Mouse (Mus musculus) layer of hippocampus, postnatal 10 days (tissue): ENCODE data around the gene Dock2. TPM values are rescaled to one million over a fixed set of nuclear protein-coding genes. Genes with fewer than 3 reads are reported as not detected.

ENCODE experiments used
- DNase-seq, 2 experiments: peaks; one replicate each; pipeline ENCODE4 v3.0.0; 2021; ENCODE audit warnings: low spot score in 2 of 2
- total RNA-seq, 2 experiments: library from RNA; stranded (reverse); gene quantifications; 2 replicates each; pipeline ENCODE4 v1.2.3; 2021

Gene Dock2
- total RNA-seq, 2 experiments from 2014 or later = 3.3 to 3.5 TPM

DNA sequence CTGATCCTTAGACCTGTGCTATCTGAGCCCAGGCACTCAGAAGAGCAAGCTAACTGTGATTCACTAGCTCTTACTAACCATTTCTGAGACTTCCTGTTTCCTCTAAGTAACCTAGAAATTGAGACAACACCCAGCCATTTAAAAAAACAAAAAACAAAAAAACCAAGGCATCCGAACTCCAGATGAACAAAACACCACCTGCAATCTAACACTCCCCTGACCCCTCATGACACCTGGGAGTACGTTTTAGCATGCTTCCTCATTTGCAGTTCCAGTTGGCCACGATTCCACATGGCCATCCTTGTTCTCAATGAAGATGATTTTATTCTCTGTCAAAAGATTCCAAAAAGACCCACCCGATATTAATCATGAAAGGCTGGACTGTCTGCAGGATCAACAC lies 13.0 kb downstream of the Dock2 start:
- DNase-seq = no peak

DNA sequence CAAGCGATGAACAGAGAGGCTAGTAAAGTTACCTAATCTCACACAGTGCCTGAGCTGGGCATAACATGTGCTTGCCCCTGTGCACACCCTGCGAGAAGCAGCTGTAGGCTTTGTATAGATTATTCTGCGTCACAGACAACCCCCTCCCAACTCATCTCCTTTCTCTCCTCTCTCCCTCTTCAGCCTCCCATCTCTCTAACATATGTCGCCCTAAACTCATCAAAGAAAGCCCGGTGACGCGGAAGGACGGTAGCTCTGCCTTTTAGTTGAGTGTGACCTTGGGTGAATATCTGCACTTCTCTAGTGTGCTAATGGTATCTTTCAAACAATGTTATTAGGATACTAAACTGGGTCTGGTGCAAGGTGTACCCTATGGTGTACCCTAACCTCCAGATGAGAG lies 13.7 kb downstream of the Dock2 start:
- no peak for DNase-seq

DNA sequence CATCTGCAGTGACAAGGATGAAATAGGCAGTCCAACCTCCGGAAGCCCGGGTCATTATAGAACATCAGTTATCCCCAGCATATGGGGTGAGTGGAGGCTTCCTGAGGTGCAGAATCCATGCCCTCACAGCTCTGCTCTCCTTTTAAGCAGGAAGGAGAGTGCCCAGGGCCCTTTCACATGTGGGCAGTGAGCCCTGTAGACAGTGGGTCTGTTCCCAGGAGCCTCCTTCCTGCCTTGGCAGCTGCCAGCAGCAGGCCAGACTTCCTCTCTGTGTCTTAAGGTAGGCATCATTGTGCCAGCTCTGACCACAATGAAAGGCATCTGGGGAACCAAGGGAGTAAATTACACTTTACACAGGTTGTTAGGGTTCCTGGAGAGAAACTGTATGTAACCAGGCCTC lies 14.3 kb downstream of the Dock2 start:
- DNase-seq = no peak

DNA sequence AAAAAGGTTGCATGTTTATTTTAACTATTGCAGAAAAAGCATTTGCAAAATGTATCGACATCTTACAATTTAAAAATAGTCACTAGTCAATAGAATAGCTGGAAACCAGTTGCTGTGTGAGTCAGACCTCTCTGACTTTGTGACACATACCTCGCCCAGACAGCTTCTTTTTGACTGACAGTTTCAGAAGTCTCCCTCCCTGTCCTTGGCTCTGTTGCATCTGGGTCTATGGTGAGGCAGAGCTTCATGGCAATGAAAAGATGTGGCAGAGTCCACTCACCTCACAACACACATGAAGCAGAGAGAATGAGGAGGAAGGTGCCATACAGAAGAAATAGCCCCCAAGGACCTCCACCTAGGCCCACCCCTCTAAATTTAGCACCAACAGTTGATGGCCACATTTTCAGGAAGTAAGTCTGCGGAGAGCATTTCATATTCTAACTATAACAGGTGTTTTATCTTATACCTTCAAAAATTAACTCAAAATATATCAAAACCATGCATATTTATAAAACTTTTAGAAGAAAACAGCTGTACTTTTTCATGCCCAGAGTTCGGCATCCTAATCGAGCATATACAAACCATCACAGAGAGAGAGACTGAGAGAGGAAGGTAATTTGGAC lies 19.8 kb downstream of the Dock2 start:
- DNase-seq = no peak

DNA sequence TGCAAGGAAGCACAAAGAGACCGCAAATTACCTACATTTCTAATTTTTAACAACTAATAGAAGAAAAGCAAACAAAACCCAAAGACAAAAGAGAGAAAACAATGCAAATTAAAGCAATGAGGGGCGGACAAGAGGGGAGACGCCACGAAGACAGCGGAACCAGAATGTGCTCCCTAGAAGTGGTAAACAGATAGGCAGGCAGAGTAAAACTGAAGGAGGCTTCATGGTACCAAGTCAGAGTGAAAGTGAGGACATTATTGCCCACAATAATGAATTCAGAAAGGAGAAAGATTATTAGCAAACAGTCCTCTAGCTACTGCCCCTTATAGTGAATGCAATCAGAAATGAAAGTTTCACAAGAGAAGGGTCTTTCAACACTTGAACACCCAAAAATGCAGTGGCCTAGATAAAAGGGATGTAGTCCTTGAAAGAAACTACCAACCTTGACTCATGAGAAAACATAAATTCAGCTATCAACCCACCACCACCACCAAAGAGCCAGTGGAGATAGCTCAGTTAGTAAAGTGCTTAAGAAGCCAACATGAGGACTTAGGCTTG lies 21.0 kb downstream of the Dock2 start:
- DNase-seq = no peak

DNA sequence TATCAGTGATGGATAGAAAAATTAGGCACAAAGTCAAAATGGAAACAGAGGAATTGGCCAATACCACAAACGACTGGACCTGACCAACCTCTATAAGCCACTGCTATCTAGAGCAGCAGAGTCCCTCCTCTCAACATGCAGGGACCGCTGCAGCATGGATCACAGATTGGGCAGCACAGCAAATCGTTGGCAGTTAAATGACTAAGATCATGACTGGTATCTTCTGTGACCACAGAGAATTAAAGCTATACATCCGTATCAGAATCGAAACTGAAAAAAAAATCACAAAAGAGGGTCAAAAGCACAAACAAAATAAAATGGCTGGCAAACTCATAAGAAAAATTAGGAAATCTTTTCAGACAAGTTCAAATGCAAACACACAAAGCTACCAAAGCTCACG lies 21.6 kb downstream of the Dock2 start:
- DNase-seq = no peak

DNA sequence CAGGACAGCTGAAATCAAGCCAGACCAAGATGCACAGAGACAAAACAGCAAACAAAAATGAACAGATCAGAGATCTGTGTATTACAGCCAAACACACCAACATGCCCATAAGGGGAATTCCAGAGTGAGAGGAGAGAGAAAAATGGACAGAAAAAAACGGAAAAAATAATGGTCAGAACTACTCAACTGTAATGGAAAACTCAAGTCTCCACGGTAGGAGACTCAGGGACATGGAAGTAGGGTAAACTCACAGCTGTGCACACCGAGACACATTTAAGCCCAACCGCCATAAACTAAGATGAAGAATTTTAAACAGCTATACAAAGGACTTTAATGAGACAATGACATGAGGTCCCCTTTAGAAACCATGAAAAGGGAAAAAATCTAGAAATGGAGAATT lies 24.1 kb downstream of the Dock2 start:
- DNase-seq = no peak

DNA sequence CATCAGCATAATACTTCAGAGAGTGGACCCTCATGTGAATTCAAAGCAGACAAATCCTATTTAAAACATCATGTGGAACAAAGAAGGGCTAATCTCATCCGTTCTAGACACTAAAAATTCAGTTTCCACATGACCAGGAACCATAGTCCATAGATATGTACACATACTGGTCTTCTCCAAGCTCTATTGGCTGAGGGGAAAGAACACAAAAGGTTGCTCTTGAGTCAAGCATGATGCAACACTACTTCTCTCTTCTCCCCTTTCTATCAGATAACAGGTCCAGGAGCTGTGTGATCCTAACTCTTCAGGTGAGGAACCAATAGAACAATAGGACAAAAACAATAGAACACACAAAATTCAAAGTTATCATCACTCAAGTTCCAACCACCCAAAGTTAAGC lies 42.6 kb downstream of the Dock2 start:
- no peak for DNase-seq

DNA sequence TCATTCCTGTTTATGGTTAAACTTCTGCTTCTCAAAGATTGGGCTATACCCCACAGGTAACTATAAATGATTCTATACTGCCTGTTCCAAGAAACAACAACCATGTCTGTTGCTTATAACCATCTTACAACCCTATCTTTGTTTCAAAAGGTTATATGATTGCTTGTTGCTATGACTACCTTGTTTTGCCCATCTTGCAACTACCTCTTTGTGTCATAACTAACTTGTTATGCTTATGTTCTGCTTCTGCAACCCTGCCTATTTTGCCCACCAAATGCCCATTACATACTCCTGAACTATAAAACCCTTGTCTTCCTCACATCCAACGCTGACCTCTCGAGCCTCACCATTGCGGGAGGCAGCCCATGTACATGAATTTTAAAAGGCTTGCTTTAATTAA lies 43.9 kb downstream of the Dock2 start:
- DNase-seq = no peak

DNA sequence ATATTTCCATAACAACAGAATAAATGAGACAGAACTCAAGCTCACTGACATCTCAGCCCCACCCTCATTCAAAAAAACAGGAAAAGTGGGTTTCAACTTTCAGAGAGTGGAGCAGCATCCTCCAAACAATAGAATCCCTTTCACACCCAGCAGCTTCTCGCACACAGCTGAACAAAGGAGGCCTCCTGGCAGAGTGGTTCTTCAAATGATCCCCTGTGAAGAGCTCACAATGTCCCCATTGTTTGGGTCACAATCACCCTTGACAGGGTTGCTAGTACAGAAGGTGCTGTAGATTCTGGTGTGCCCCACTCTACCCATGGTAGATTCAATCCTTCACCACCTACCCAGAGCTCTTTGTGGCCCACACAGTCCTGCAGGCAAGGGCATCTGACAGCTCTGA lies 44.7 kb downstream of the Dock2 start:
- DNase-seq = no peak

DNA sequence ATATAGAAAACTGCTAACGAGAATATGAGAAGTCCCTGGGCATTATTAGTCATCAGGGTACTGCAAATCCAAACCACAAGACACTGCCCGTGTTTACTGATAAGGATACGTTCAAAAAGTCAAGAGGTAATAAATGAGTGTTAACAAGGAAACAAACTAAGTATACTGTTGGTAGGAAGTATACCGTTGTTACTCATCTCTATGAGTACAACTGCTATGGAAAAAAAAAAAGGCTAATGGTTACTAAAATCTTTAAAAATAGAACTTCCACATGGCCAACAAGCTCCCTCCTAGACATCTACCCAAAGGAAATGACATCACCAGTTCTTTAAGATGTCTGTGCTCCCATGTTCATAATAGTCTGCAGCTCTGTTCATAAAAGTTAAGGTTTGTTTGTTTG lies 46.5 kb downstream of the Dock2 start:
- DNase-seq = no peak

DNA sequence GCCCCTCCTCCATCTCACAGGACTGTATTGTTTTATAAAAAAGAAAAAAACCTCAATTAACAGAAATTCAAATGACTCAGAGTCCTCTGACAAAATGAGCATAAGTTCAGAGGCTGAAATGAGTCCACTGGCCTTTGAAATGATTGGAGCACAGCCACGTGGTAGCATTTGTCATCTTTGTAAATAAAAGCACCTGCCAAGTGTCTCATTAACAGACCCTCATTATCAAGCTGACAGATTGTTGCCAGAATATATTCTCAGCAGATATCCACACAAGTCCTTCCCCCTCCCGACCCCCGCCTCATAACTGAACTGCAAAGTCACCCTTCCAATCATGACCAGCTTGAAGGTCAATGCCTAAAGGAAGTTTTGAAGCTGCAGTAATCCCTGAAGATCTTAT lies 49.7 kb downstream of the Dock2 start:
- no peak for DNase-seq

DNA sequence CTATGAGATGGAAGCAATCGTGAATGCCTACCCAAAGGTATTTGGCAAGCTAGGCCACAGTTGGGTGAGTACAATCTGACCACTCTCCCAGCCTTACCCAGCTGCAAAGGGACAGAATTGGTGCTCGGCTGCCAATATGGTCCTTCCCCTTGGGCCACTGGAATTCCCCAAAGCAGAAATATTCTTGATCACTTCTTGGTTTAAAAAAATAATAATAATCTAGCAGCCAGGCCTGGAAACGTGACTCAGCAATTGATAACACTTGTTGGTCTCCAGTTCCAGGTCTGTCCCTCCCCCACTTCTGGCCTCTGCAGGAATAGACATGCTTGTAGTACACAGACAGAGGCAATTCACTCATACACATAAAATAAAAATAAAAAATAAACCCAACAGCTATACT lies 56.2 kb downstream of the Dock2 start:
- DNase-seq = no peak

DNA sequence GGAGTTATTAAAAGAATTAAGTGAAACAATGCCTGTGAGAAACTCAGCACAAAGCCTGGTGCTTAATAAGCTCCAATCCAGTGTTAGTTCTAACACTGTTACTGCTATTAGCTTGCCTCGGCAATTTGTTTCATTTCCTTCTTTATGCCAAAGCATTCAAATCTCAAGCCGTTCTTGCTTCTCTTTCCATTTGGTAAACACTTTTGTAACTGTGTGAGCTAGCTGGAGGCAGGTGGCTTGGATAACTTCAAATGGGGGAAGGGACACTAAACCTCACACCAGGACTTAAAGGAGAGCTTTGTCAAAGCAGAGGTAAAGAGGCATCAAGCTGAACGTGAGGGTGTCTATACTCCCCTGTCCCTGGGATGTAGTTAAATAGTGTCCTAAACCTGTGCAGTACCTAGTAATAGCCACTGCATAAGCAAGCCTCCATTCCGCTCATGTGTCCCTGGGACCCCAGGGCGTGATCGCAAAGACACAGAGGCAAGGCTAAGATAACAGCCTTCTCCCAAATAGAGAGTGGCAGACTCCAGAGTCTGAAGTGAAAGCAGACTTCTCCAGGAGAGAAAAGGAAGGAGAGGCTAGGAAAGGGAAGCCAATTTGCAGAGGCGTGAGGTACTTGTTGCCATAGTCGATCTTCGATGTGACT lies 56.9 kb downstream of the Dock2 start:
- no peak for DNase-seq

DNA sequence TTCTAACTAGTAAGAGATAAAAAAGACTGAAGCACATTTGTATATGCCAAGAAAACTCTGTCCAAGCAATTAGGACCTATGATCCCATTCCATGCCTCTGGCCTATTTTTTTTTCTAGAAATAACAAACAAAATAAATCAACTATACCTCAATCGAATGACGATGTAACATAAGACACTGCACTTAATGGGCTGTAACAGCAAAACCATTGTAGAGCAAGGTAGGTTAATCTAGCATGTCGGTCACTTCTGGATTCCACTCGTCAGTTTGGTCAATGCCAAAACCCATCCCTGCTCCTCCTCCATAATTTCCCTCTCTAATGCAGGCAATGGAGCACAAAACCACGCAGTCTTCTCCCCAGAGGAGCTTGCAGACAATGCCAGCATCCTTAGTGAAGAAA lies 70.3 kb downstream of the Dock2 start:
- DNase-seq = no peak

DNA sequence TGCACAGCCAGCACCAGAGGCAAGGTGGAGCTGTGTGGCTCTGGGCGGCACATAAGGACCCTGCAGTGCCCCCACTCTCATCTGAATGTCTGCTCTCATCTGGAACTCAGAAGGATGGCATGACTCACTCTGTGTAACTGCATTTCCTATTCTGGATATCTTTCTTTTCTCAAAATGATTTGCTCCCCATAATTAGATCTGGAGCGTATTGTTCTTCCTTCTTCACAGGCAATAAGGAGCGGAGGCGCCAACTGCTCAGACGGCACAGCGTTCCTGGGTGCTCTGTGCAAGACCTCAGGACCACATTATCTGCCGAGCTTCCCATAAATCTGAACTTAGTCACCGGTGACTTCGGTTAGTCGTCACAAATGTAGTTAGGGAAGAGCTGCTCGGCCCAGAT lies 75.4 kb downstream of the Dock2 start:
- no peak for DNase-seq

DNA sequence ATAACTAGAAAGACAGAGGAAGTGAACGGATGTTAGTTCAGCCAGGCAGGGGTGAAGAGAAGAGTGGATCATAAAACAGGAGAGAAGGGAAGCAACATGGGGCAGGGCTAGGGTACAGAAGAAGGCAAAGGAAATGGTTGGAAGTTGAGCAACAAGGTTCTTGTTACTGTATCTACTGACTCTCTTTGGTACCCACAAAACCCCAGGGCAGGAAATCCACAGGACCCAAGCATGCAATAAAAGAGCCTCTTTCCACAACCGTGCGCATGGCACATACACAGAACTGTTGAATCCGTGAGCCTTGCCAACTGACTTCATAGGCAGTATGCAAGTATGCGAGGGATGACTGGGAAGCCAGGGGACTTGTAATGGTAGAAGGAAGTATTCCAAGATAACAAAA lies 76.3 kb downstream of the Dock2 start:
- no peak for DNase-seq

DNA sequence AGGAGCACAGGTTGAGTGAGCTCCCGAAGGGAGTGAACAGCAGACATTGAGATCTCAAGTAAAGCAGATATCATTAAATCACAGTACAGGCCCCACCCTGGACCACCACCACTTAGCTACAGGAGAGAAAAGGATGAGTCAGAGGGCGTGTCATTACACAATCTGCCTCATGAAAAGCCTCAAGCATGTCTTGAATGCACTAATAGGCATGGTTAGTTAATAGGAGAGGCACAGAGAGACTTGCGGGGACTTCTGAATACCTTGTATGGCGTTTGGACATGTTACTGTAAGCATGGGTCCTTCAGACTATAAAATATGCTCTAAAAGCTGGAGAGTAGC lies 78.6 kb downstream of the Dock2 start:
- DNase-seq = no peak

DNA sequence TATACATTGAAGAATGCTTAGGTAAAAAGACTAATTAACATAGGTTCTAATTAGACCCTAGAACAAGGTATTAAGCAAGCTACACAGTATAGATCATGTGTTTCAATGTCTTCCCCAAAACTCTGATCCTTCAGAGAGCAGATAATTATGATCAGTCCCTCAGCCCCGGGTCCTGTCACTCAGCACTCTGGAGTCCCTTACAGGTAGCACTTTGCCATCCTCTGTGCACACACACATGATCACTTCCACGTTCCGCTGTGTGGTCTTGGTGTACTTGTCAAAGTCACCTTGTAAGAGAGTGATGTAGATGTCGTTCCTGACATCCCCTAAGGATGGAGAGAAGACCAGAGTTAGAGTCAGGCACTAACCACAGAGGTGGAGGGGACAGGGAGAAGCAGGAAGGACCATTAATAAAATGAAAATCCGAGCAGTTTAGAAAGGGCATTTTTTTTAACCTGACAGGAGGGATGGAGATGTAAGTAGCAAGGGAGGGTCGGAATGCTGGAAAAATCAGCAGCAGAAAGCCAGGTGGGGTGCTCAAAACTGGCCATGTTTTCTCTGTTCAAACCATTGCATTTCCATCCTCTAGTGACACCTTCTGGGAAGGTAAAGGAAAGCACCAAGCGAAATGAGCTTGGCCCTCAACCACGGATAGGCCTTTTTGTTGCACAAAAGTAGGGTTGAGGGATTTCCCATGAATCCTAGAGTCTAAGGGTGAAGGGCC lies 79.1 kb downstream of the Dock2 start:
- DNase-seq = no peak

DNA sequence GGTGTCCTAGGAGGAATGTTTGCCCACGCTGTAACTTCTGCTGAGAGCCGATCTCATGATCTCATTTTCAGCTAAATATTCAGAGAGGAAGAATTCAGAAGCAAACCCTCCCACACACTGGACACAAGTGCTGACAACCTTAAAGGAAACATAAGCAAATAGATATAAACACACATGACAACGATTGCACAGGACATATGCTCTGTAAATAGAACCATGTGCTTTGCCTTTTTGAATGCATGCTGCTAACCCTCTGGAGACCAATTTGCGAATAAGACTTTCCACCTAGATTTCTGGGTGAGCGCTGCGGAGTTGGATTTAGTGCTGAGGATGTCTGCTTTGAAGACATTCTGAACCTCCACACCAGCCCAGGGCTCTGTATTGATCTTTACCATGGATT lies 79.8 kb downstream of the Dock2 start:
- DNase-seq = no peak

DNA sequence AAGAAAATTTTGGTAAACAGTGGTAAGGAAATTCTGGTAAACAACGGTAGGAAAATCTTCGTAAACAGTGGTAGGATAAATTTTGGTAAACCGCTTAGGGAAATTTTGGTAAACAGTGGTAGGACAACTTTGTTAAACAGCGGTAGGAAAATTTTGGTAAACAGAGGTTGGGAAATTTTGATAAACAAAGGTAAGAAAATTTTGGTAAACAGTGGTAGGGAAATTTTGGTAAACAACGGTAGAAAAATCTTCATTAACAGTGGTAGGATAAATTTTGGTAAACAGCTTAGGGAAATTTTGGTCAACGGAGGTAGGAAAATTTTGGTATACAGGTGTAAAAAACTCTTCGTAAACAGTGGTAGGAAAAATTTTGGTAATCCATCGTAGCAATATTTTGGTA lies 101.9 kb downstream of the Dock2 start:
- DNase-seq = no peak

DNA sequence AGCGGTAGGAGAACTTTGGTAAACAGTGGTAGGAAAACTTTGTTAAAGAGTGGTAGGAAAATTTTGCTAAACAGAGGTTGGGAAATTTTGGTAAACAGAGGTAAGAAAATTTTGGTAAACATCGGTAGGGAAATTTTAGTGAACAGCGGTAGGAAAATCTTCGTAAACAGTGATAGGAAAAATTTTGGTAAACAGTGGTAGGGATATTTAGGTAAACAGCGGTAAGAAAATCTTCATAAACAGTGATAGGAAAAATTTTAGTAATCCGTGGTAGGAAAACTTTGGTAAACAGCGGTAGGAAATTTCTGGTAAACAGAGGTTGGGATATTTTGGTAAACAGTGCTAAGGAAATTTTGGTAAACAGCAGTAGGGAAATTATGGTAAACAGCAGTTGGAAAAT lies 239.1 kb downstream of the Dock2 start:
- no peak for DNase-seq

DNA sequence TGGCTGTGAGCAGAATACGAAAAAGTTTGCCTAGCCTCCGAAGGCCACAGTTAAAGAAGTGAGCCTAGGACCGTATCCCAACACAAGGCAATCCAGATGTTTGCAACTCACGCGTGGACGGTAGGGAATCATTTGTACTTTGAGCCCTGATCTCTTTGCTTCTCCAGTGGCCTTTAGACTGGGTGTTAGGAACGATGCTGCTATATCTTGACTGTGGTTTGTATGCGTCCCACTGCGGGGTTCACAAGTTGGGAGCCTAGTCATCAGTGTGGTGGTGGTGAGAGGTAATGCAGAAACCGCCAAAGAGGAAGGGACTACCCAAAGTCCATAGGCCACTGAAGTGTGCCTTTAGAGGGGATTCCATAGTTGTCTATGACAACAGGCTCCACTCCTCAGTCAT lies 251.6 kb downstream of the Dock2 start:
- no peak for DNase-seq
